Mouse (Mus musculus): ENCODE results near the gene 4931440F15Rik.

DNA sequence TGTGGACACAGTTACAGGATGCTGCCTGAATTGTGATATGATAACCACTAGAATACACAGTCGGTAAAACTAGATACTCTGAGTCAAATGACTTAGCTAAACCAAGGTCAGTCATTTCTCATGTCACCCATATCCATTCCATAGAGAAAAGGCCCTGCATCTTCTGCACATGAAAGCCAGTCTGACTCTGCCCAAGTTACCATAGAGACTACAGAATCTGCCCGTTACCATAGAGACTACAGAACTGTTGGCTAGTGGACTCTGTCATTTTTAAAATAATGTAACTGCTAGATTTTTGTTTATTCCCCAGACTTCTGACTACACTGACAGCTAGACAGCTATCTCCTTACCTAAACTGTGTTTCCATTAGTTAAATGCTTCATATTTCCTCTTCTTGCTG lies 2.3 kb upstream of the 4931440F15Rik start:
- TF ChIP-seq CTCF (IDR thresholded peaks at IDR 0.05; ENCODE audit: borderline replicate concordance, insufficient read depth, low read length) (no peak), POLR2A (IDR thresholded peaks at IDR 0.05; ENCODE audit: low read depth, low read length) (no peak)
